Mouse (Mus musculus): ENCODE results near the gene Idi2. TPM values are rescaled to one million over a fixed set of nuclear protein-coding genes. Genes with fewer than 3 reads are reported as not detected.
A peak's percentile ranks its signal among the peaks of the same experiment; 100 is the strongest.
"Not testable (repeated sequence)": the region's sequence is repeated elsewhere in the genome, so short reads cannot be mapped to it uniquely, and the experiment has no call there.

Gene Idi2
- not detected in 2 replicates for polyA plus RNA-seq (2011; ENCODE audit: insufficient read depth, insufficient read length, low read depth, missing spikeins)

DNA sequence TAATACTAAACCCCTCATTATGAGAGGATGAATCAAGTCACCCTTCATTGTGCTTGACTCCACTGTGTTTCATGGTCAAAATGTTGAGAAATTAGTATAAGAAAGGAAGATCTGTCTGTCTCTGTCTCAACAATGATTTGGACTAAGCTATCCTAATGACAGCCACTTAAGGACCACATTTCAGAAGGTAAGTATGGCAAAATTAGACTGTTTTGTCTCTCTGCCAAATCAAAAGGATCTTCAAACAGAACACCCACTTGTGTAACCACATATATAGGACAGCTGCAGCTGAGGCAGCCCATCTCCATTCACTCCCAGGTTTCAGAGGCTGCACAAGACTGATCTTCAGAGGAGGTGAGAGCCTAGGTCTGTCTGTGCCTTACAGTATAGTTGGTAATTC lies at the start of gene Idi2:
Idi2 (plus strand) TSS at position 301 of the 400 bp plus-strand sequence.
- H3K9me3 ChIP-seq (replicated peaks; ENCODE audit: control insufficient read depth, insufficient read depth, low read length, poor library complexity, severe bottlenecking); H3K27me3 ChIP-seq (ENCODE audit: control insufficient read depth, insufficient read depth, low read length, poor library complexity, severe bottlenecking); H3K4me3 ChIP-seq (ENCODE audit: low read depth, low read length); H3K4me1 ChIP-seq (ENCODE audit: control insufficient read depth, insufficient read depth, low read length); H3K36me3 ChIP-seq (ENCODE audit: control insufficient read depth, insufficient read depth, low read length, poor library complexity, severe bottlenecking); H3K27ac ChIP-seq (ENCODE audit: insufficient read depth, low read length); H3K9ac ChIP-seq (ENCODE audit: low read depth, poor library complexity, severe bottlenecking): not testable (repeated sequence)

DNA sequence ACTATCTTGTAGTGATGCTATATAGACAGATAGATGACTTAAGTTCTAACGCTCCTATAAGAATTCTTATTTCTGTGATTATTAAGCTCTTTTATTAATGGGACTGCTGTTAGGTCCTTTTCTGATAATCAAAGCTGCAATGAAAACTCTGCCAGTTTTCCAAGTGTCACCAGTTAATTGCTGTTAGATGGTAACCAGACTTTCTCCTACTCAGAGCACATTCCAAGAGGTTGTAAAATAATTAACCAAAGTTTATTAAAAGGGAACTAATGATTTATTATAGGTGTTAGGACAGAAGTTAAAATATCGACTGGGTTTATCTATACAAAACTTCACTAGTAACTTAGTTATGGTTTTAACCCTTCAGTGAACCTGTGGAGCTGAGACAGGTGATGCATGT lies 46.7 kb upstream of the Idi2 start:
- H3K36me3 ChIP-seq (ENCODE audit: control insufficient read depth, insufficient read depth, low read length, poor library complexity, severe bottlenecking); H3K27ac ChIP-seq (ENCODE audit: insufficient read depth, low read length); H3K4me1 ChIP-seq (ENCODE audit: control insufficient read depth, insufficient read depth, low read length); H3K9ac ChIP-seq (ENCODE audit: low read depth, poor library complexity, severe bottlenecking); H3K27me3 ChIP-seq (ENCODE audit: control insufficient read depth, insufficient read depth, low read length, poor library complexity, severe bottlenecking); H3K4me3 ChIP-seq (ENCODE audit: low read depth, low read length): not testable (repeated sequence)
- H3K9me3 ChIP-seq (replicated peaks; ENCODE audit: control insufficient read depth, insufficient read depth, low read length, poor library complexity, severe bottlenecking), result peaks cover 30% of the 10 kb centered on the region

DNA sequence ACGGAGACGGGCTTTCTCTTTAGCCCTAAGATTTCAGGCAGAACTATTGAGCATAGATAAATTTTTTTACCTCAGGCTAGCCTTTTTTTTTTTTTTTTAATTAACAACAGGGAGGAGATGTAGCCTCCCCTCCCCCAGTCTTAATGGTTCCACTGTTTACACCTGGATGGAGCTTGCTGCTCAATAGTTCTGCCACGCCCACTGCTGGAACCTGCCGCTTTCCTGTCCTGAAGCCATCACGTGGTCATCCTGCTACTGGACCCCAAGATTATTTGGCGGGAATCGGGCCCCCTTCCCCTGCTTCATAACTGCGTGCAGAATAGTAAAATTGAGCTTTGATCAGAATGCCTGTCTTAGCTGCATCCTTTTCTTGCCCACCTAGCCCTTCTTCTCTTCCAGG lies 38.8 kb upstream of the Idi2 start:
- peaks cover 21% of the 10 kb centered on the region for H3K9me3 ChIP-seq (replicated peaks; ENCODE audit: control insufficient read depth, insufficient read depth, low read length, poor library complexity, severe bottlenecking)
- not testable (repeated sequence) for H3K4me3 ChIP-seq (ENCODE audit: low read depth, low read length); H3K4me1 ChIP-seq (ENCODE audit: control insufficient read depth, insufficient read depth, low read length); H3K36me3 ChIP-seq (ENCODE audit: control insufficient read depth, insufficient read depth, low read length, poor library complexity, severe bottlenecking); H3K27me3 ChIP-seq (ENCODE audit: control insufficient read depth, insufficient read depth, low read length, poor library complexity, severe bottlenecking); H3K27ac ChIP-seq (ENCODE audit: insufficient read depth, low read length); H3K9ac ChIP-seq (ENCODE audit: low read depth, poor library complexity, severe bottlenecking)

DNA sequence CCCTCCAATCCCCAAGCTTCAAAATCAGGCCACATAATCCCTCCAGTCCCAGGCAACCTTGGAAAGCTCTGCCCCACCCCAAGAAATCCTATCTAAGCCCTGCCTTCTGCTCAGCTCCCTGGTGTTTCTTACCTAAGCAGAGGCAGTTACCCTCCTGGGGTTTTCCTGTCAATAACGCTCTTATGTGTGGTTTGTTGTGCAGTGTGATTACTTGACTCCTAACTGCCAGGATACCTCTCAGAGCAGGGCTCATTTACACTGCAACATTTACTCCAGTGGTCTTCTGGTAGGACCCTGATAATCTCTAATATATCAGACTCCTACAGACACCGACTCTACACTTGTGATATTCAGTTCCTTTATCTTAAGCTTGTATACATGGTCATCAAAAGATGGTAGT lies 19.2 kb upstream of the Idi2 start:
- no peak for TF ChIP-seq CTCF (IDR thresholded peaks at IDR 0.05; ENCODE audit: low read depth, low read length)
- no peak for TF ChIP-seq EP300 (IDR thresholded peaks at IDR 0.05; ENCODE audit: insufficient read depth, low read depth, low read length)
- no peak for TF ChIP-seq POLR2A (IDR thresholded peaks at IDR 0.05; ENCODE audit: insufficient read depth, low read length)
- no peak overlapping the region for H3K9ac ChIP-seq (ENCODE audit: low read depth, poor library complexity, severe bottlenecking)
- no peak overlapping the region for H3K27ac ChIP-seq (ENCODE audit: insufficient read depth, low read length)
- H3K4me3 ChIP-seq (ENCODE audit: low read depth, low read length), result no peak overlapping the region
- H3K27me3 ChIP-seq (ENCODE audit: control insufficient read depth, insufficient read depth, low read length, poor library complexity, severe bottlenecking), result no peaks in the 10 kb centered on the region
- H3K36me3 ChIP-seq (ENCODE audit: control insufficient read depth, insufficient read depth, low read length, poor library complexity, severe bottlenecking), result no peaks in the 10 kb centered on the region
- H3K9me3 ChIP-seq (replicated peaks; ENCODE audit: control insufficient read depth, insufficient read depth, low read length, poor library complexity, severe bottlenecking), result peaks cover 7% of the 10 kb centered on the region
- no peaks in the 10 kb centered on the region for H3K4me1 ChIP-seq (ENCODE audit: control insufficient read depth, insufficient read depth, low read length)

DNA sequence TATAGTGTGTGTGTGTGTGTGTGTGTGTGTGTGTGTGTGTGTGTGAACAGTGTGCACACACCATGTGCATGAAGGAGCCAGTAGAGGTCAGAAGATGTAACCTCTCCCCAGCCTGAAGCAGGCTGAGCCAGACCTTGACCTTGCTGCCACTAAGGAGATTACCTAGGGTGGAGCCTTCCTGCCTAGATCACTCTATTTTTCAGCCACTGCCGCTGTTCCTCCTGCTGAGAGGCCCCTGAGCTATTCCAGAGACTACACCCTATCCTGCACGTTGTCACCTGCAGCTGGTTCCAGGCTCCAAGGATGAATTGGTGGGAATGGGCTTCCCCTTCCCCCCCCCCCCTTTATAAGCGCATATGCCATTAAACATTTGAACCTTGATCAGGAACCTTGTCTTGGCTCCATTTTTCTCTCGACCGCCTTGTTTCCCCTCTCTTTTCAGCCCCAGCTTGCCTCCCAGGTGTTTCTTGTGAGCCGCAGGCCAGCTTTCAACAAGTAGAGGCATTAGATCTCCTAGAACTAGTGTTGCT lies 15.0 kb upstream of the Idi2 start:
- not testable (repeated sequence) for H3K4me3 ChIP-seq (ENCODE audit: low read depth, low read length); H3K9me3 ChIP-seq (replicated peaks; ENCODE audit: control insufficient read depth, insufficient read depth, low read length, poor library complexity, severe bottlenecking); H3K9ac ChIP-seq (ENCODE audit: low read depth, poor library complexity, severe bottlenecking); H3K36me3 ChIP-seq (ENCODE audit: control insufficient read depth, insufficient read depth, low read length, poor library complexity, severe bottlenecking); H3K27me3 ChIP-seq (ENCODE audit: control insufficient read depth, insufficient read depth, low read length, poor library complexity, severe bottlenecking); H3K4me1 ChIP-seq (ENCODE audit: control insufficient read depth, insufficient read depth, low read length)
- TF ChIP-seq EP300 (IDR thresholded peaks at IDR 0.05; ENCODE audit: insufficient read depth, low read depth, low read length), result 0 out of 2 replicates have a peak, but pooled peaks have one; percentile 15
- H3K27ac ChIP-seq (ENCODE audit: insufficient read depth, low read length), result peak overlapping the region; percentile 87

DNA sequence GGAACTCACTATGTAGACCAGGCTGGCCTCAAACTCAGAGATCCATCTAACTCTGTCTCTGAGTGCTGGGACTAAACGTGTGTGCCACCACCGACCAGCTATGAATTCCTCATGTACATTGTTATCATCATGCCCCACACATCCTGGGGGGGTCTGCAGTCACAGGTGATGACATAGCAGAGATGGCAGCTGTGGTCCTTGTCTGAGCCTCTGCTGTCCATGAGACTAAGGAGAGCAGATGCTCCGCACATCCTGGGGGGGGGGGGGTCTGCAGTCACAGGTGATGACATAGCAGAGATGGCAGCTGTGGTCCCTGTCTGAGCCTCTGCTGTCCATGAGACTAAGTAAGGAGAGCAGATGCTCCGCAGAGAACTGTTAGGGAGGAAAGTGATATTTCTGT lies 11.6 kb upstream of the Idi2 start:
- H3K27me3 ChIP-seq (ENCODE audit: control insufficient read depth, insufficient read depth, low read length, poor library complexity, severe bottlenecking); H3K36me3 ChIP-seq (ENCODE audit: control insufficient read depth, insufficient read depth, low read length, poor library complexity, severe bottlenecking); H3K4me3 ChIP-seq (ENCODE audit: low read depth, low read length); H3K9ac ChIP-seq (ENCODE audit: low read depth, poor library complexity, severe bottlenecking); H3K9me3 ChIP-seq (replicated peaks; ENCODE audit: control insufficient read depth, insufficient read depth, low read length, poor library complexity, severe bottlenecking); H3K4me1 ChIP-seq (ENCODE audit: control insufficient read depth, insufficient read depth, low read length); H3K27ac ChIP-seq (ENCODE audit: insufficient read depth, low read length): not testable (repeated sequence)

DNA sequence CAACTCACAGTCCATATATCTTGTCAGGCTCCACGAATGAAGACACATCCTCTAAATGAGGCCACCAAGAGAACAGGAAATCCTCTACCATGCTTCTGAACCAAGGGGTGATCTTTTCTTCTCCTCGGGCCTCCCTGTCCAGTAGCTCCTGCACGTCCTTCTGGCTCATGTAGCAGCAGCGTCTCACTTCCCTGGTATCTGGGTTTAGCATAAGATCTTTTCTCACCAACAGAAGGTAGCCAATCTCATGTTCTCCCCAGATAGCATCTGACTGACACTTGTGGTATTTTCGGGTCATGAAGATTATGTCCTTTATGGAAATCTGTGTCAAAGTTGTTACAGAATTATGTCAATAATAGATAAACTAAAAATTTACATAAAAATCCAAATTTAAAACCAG lies 11.0 kb upstream of the Idi2 start:
- not testable (repeated sequence) for H3K4me1 ChIP-seq (ENCODE audit: control insufficient read depth, insufficient read depth, low read length); H3K9me3 ChIP-seq (replicated peaks; ENCODE audit: control insufficient read depth, insufficient read depth, low read length, poor library complexity, severe bottlenecking); H3K27me3 ChIP-seq (ENCODE audit: control insufficient read depth, insufficient read depth, low read length, poor library complexity, severe bottlenecking); H3K27ac ChIP-seq (ENCODE audit: insufficient read depth, low read length); H3K9ac ChIP-seq (ENCODE audit: low read depth, poor library complexity, severe bottlenecking); H3K36me3 ChIP-seq (ENCODE audit: control insufficient read depth, insufficient read depth, low read length, poor library complexity, severe bottlenecking); H3K4me3 ChIP-seq (ENCODE audit: low read depth, low read length)

DNA sequence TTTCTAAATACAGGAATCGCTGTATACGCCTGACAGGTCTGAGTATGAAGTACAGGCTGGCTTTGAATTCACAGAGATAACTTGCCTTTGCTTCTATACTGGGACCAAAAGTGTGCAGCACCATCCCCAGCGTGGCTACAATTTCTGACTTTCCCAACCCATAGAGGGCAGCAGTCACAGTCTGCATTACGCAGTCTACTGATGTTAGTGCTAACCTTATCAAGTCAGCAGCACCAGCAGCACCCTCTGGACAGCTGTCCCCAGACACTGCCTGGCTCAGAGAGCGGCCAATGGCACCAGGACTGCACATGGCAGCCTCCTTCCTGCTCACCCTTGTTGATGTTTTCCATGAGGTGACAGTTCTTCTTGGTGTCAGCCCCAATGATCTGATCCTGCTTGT lies 8.8 kb upstream of the Idi2 start:
- H3K9ac ChIP-seq (ENCODE audit: low read depth, poor library complexity, severe bottlenecking); H3K36me3 ChIP-seq (ENCODE audit: control insufficient read depth, insufficient read depth, low read length, poor library complexity, severe bottlenecking); H3K9me3 ChIP-seq (replicated peaks; ENCODE audit: control insufficient read depth, insufficient read depth, low read length, poor library complexity, severe bottlenecking); H3K27me3 ChIP-seq (ENCODE audit: control insufficient read depth, insufficient read depth, low read length, poor library complexity, severe bottlenecking); H3K4me1 ChIP-seq (ENCODE audit: control insufficient read depth, insufficient read depth, low read length); H3K4me3 ChIP-seq (ENCODE audit: low read depth, low read length); H3K27ac ChIP-seq (ENCODE audit: insufficient read depth, low read length): not testable (repeated sequence)

DNA sequence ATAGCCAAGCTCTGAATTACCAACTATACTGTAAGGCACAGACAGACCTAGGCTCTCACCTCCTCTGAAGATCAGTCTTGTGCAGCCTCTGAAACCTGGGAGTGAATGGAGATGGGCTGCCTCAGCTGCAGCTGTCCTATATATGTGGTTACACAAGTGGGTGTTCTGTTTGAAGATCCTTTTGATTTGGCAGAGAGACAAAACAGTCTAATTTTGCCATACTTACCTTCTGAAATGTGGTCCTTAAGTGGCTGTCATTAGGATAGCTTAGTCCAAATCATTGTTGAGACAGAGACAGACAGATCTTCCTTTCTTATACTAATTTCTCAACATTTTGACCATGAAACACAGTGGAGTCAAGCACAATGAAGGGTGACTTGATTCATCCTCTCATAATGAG lies 4.5 kb upstream of the Idi2 start, which contains the start of gene Gm9745:
Gm9745 (minus strand) TSS at position 101 of the 400 bp plus-strand sequence.
- H3K9ac ChIP-seq (ENCODE audit: low read depth, poor library complexity, severe bottlenecking); H3K27me3 ChIP-seq (ENCODE audit: control insufficient read depth, insufficient read depth, low read length, poor library complexity, severe bottlenecking); H3K36me3 ChIP-seq (ENCODE audit: control insufficient read depth, insufficient read depth, low read length, poor library complexity, severe bottlenecking); H3K4me1 ChIP-seq (ENCODE audit: control insufficient read depth, insufficient read depth, low read length); H3K9me3 ChIP-seq (replicated peaks; ENCODE audit: control insufficient read depth, insufficient read depth, low read length, poor library complexity, severe bottlenecking); H3K27ac ChIP-seq (ENCODE audit: insufficient read depth, low read length); H3K4me3 ChIP-seq (ENCODE audit: low read depth, low read length): not testable (repeated sequence)

DNA sequence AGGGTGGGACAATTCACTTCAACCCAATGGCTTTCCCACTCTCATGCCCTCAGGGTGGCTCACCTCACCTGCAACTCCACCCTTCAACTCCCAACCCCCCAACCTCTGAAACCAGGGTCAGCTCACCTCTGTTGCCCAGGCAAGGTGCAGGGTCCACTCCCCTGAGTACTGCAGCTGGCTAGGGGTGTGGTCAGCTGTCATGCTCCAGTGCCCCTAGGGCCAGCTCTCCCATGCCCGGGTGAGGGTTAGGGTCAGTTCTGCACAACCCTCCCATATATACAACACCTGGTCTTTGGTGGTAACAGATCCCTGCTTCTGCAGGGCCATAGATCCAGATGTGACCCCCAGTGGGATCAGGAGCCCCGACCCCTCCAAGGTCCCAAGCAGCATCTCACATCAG lies 2.5 kb downstream of the Idi2 start:
- not testable (repeated sequence) for H3K27me3 ChIP-seq (ENCODE audit: control insufficient read depth, insufficient read depth, low read length, poor library complexity, severe bottlenecking); H3K9ac ChIP-seq (ENCODE audit: low read depth, poor library complexity, severe bottlenecking); H3K4me1 ChIP-seq (ENCODE audit: control insufficient read depth, insufficient read depth, low read length); H3K27ac ChIP-seq (ENCODE audit: insufficient read depth, low read length); H3K4me3 ChIP-seq (ENCODE audit: low read depth, low read length); H3K36me3 ChIP-seq (ENCODE audit: control insufficient read depth, insufficient read depth, low read length, poor library complexity, severe bottlenecking); H3K9me3 ChIP-seq (replicated peaks; ENCODE audit: control insufficient read depth, insufficient read depth, low read length, poor library complexity, severe bottlenecking)
